Mouse (Mus musculus) T-helper 1 cell (primary cell): ENCODE data around the gene Plekhh1.
"Not testable (repeated sequence)": the region's sequence is repeated elsewhere in the genome, so short reads cannot be mapped to it uniquely, and the experiment has no call there.

ENCODE experiments used
- in situ Hi-C: fragments of 300-600 bp; cut with MboI, MseI; formaldehyde crosslinking; loops from one replicate; pipeline ENCODE4 v1.15.1; 2025; ENCODE audit warnings: high pct_unique_total_duplicates

Gene Plekhh1

DNA sequence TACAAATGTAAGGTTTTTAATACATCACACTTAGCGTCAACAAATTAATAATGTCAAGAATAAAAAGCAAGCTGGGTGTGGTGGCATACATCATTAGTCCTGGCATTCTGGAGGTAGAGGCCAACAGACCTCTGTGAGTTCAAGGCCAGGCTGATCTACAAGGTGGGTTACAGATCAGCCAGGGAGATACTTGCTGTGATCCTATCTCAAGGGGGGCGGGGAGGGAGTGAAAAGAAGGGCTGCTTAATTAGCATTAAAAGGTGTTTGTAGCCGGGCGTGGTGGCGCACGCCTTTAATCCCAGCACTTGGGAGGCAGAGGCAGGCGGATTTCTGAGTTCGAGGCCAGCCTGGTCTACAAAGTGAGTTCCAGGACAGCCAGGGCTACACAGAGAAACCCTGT is 1.4 kb upstream of the Plekhh1 start:
- in situ Hi-C loops: not testable (repeated sequence)

DNA sequence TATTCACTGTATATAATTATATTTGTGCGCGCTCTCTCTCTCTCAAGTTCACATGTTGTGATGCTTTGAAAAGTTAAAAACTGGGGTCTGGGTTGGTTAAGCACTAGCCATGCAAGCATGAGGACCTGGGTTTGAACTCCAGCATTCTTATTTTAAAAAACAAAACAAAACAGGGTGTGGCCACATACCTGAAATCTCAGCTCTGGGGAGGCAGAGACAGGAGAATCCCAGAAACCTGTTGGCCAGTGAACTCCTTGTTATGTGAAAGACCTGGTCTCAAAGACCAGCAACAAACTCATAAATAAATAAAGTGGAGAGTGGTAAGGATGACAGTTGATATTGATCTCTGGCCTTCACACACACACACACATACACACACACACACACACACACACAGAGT is 5.4 kb downstream of the Plekhh1 start:
- in situ Hi-C loops: no loop called here

GRCm38 (mm10) chr12:79035349-79035748 is 6.4 kb downstream of the Plekhh1 start:
- in situ Hi-C loops: no loop called here

GRCm38 (mm10) chr12:79039708-79040107 is 10.7 kb downstream of the Plekhh1 start:
- in situ Hi-C loops: no loop called here

GRCm38 (mm10) chr12:79040201-79040827 is 11.4 kb downstream of the Plekhh1 start:
- in situ Hi-C loops: no loop called here

DNA sequence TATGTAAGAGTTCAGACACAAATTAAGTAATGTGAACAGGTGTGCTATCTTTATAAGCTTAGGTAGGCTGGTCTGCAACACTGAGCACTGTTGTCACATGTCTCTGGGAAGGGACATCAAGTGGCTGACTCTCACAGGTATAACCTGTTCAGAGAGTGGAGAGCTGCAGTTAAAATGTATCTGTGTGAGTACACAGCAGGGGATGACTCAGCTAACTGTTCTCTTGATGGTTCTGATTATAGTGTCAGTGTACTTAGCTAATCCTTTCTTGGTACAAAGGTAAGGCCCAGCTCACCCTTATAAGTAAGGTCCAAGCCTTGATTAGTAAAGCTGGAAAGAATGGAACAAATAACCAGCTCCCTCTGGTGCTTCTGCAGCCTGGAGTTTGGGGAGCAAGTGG is 12.5 kb downstream of the Plekhh1 start:
- in situ Hi-C loops: no loop called here

GRCm38 (mm10) chr12:79044668-79045067 is 15.7 kb downstream of the Plekhh1 start:
- in situ Hi-C loops: no loop called here

GRCm38 (mm10) chr12:79046171-79046570 is 17.2 kb downstream of the Plekhh1 start:
- in situ Hi-C loops: no loop called here

DNA sequence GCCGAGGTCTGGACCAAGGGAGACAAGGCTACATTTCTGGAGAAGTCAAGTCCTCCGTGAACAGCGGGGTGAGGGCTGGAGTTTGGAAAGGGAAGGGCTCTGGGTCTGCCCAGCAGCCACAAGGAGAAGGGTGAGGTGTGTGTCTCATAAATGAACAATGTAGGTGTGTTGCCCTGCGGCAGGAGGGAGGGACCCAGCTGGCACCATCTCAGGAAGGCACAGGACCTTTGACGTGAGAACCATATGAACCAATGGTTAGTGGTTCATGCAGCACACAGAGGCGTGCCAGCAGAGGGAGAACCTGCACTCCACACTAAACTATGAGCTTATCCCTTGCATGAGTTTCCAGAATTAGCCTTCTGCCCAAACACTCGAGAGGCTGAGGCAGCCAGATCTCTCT is 18.2 kb downstream of the Plekhh1 start:
- in situ Hi-C loops: no loop called here

DNA sequence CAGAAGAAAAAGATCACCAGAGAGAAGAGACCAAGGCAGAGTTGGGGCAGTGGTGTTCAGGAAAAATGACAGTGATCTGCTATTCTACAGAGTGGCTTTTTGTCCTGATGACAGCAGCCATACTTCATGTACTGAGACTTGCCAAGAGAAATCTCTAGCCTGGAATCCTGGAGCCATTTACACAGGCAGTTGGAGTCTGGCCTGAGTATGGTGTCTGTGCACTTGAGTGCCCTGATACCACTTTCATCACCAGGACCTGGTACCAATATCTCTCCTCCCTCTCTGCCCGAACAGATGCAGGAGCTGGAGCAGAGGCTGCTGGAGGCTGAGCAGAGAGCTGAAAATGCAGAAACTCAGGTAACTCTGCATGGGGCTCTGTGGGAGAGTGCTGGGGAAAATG is 19.9 kb downstream of the Plekhh1 start:
- in situ Hi-C loops: no loop called here

DNA sequence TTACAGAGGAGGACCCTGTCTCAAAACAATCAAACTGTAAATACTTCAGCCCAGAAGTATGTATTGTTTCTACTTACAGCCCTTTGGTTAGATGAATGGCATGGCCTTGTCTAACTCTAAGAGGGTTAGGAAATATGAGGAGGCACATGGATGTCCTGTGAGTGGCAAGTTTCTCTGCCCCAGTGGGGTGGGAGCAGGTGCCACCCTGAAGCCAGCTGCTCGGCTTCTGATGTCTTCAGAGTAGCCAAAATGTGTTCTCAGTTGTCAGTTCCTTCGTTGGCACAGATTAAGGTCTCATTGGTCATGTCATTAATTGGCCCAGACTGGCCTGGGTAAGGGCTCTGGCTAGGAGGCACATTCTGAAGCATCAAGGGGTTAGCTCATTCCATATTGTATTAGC is 20.8 kb downstream of the Plekhh1 start:
- in situ Hi-C loops: no loop called here

DNA sequence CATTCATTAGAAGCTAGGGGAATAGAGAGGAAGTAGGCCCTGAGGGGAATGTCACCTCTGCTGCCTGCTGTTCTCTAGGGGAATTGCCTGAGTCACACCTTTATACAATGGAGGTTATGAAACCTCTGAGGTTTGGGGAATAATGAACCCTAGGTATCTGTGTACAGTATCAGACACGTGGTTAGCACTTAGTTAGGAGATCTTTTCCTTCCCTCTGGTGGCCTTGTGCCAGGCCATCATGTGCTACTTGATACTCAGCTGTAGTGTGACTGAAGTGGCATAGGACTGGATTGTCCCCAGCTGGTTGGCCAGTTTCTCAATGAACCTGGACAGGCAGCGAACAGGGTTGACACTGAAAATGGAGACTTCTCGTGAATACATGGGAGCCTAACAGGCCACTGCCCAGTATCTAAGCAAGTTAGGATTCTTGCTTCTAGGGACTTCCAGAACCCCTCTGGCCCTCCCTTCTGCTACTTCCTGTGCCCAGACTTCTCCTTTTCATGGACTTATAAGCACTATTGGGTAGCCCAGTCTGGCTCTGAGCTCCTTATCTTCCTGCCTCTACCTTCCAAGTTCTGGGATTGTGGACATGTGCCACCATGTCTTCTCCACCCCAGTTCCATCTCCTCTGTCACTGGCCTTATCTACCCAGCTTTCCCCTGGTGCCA is 21.7 kb downstream of the Plekhh1 start:
- in situ Hi-C loops: no loop called here

GRCm38 (mm10) chr12:79052073-79052472 is 23.1 kb downstream of the Plekhh1 start:
- in situ Hi-C loops: no loop called here

GRCm38 (mm10) chr12:79055276-79055675 is 26.3 kb downstream of the Plekhh1 start:
- in situ Hi-C loops: no loop called here

GRCm38 (mm10) chr12:79059573-79059972 is 30.6 kb downstream of the Plekhh1 start:
- in situ Hi-C loops: no loop called here

- in situ Hi-C loops: no loop called here
Observed at GRCm38 (mm10) chr12:79060134-79060533, 31.2 kb downstream of the Plekhh1 start.

DNA sequence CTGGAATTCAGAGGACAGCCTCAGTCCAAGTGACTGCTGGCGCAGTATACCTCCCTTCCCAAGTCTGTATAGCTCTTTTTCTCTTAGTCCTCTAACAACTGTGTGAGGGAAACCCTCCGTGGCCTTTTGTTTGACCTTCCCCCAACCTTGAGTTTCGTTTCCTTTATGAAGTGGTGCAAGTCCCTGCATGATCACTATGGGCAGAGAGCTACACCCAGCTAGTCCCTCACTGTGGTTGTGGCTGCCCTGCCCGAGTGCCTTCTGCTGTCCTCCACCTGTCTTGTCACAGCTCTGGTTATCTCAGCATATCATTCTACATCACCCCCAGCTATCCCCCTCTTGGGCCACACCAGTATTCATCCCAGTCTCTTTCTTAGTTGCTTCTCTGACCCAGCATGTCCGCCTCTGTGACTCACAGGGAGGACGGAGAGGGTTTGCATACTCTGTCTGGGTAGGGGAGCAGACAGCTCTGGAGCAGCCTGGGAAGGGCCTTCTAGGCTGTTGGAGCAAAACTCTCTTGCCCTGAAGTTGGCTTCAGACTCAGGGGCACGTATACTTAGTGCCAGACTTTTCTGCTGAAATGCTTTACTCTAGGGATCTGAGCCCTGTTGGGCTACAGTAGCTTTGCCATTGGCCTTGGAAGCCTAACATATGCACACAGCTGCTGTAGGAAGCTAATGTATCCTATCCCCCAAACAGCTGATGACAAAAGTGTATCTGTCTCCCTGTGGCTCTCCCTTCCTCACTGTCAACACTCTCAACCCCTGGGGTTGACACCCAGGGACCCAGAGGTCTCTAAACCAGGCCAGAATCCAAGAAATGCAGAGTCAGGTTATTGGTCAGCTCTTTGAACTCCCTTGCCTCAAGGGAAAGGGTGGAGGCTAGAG is 32.0 kb downstream of the Plekhh1 start:
- in situ Hi-C loops: no loop called here

- in situ Hi-C loops: no loop called here
Observed at GRCm38 (mm10) chr12:79064451-79064850, 35.5 kb downstream of the Plekhh1 start.

GRCm38 (mm10) chr12:79066431-79066830 is 37.5 kb downstream of the Plekhh1 start:
- in situ Hi-C loops: no loop called here

- in situ Hi-C loops: no loop called here
Observed at GRCm38 (mm10) chr12:79067526-79067925, 38.6 kb downstream of the Plekhh1 start.

DNA sequence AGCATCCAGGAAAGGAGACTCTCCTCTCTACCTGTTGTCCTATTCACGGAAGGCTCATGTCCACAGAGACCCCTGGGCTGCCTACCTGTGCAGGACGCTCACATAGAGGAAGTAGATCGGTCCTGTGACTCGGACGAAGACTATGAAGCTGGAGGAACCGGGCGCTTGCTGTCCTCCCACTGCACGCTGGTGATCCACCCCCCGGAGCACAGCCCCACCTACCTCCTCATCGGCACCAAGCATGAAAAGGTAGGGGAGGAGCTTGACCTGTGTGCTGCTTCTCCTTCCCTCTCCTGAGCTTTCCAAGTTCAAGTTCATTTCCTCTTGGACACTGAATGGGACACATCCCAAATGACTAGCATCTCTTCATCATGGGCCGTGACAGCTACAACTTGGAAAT is 39.3 kb downstream of the Plekhh1 start:
- in situ Hi-C loops: no loop called here

GRCm38 (mm10) chr12:79069187-79069608 is 40.2 kb downstream of the Plekhh1 start:
- in situ Hi-C loops: no loop called here

GRCm38 (mm10) chr12:79069916-79070315 is 41.0 kb downstream of the Plekhh1 start:
- in situ Hi-C loops: no loop called here
